Mouse (Mus musculus) heart, embryonic 16.5 days (tissue): ENCODE measurements around the gene Pjvk. TPM values are rescaled to one million over a fixed set of nuclear protein-coding genes. Genes with fewer than 3 reads are reported as not detected.
A peak's percentile ranks its signal among the peaks of the same experiment; 100 is the strongest.

Source experiments
- ATAC-seq: fragments of 200-750 bp; cut with Nextera tagmentation; replicated peaks from 2 replicates; pipeline ENCODE4 v1.8.0; 2017; ENCODE audit warnings: moderate number of reproducible peaks; ENCODE audit not compliant: insufficient read depth, low FRiP score; ENCODE audit errors: extremely low read depth
- H3K27ac ChIP-seq: fragments of 300-500 bp; sonication (generic); 2 replicates; pipeline ENCODE4 v1.5.1; 2014; ENCODE audit warnings: mild to moderate bottlenecking, low read length, control low read depth, moderate library complexity
- H3K27me3 ChIP-seq: fragments of 300-500 bp; sonication (generic); 2 replicates; pipeline ENCODE4 v1.6.1; 2014; ENCODE audit warnings: low read length, mixed read lengths; ENCODE audit not compliant: control insufficient read depth, insufficient read depth
- H3K36me3 ChIP-seq: fragments of 300-500 bp; sonication (generic); 2 replicates; pipeline ENCODE4 v1.6.1; 2014; ENCODE audit not compliant: control insufficient read depth, insufficient read depth
- H3K4me1 ChIP-seq: fragments of 300-500 bp; sonication (generic); 2 replicates; pipeline ENCODE4 v1.6.1; 2014; ENCODE audit warnings: low read length, mixed read lengths; ENCODE audit not compliant: control insufficient read depth, insufficient read depth
- H3K4me2 ChIP-seq: fragments of 300-500 bp; sonication (generic); 2 replicates; pipeline ENCODE4 v1.6.1; 2014; ENCODE audit warnings: low read depth, mild to moderate bottlenecking, control low read depth, low read length
- H3K4me3 ChIP-seq: fragments of 300-500 bp; sonication (generic); 2 replicates; pipeline ENCODE4 v1.5.1; 2014; ENCODE audit warnings: mild to moderate bottlenecking, control low read depth, low read length
- H3K9ac ChIP-seq: fragments of 300-500 bp; sonication (generic); 2 replicates; pipeline ENCODE4 v1.6.1; 2014; ENCODE audit warnings: low read length, control low read depth
- H3K9me3 ChIP-seq: fragments of 300-500 bp; sonication (generic); replicated peaks from 2 replicates; pipeline ENCODE4 v1.6.1; 2016; ENCODE audit warnings: low read length; ENCODE audit not compliant: control insufficient read depth
- WGBS: fragments of 180-500 bp; shearing (Covaris S2); extraction: QIAGEN DNeasy Blood & Tissue Kit; methylation state at CpG from one replicate; pipeline ENCODE4 v1.1.7; 2014; 5-methylcytosine and 5-hydroxymethylcytosine counted together
- polyA plus RNA-seq: library from polyadenylated mRNA; unstranded; fragments of >200 nt; fragmentation: Nextera tagmentation; extraction: Ambion mirVana; gene quantifications from 2 replicates; pipeline ENCODE4 v1.2.1, GENCODE M21; 2015

The Pjvk gene
- polyA plus RNA-seq, 1 experiment from 2014 or later = 0.12 TPM

DNA sequence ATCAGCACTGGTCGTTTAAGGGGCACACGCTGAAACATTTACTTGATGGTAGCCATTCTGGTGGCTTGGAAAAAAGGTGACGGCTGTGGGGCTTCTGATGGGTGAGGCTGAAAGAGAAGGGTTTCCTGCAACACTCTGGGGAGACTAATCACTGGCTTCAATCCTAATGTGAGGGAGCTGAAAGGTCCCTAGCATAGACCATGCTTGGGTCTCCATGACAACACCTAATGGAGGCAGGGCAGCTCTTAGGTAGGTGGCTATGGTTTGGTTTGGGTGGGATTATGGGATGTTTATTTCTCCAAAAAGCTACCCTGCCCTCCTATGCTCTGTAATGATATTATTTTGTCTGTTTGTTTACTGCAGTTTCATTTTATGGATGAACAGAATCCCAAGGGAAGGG is 7.2 kb downstream of the Pjvk start:
- Histone ChIP-seq H3K4me1 (no peaks in the 10 kb centered on the region), H3K4me2 (no peak overlapping the region), H3K27ac (no peak overlapping the region), H3K27me3 (no peaks in the 10 kb centered on the region), H3K9me3 (no peaks in the 10 kb centered on the region), H3K36me3 (no peaks in the 10 kb centered on the region), H3K9ac (no peak overlapping the region), H3K4me3 (no peak overlapping the region)
- WGBS = 70% methylated on average over 3 of the region's 3 CpGs
- ATAC-seq = no peak

- Histone ChIP-seq H3K4me1 (no peaks in the 10 kb centered on the region), H3K27ac (no peak overlapping the region), H3K36me3 (no peaks in the 10 kb centered on the region), H3K27me3 (no peaks in the 10 kb centered on the region), H3K4me2 (no peak overlapping the region), H3K4me3 (no peak overlapping the region), H3K9me3 (no peaks in the 10 kb centered on the region), H3K9ac (no peak overlapping the region)
- ATAC-seq = no peak
- WGBS = 3% methylated on average over 1 of the region's 1 CpGs
Observed at GRCm38 (mm10) chr2:76655982-76656381, 7.7 kb downstream of the Pjvk start.

DNA sequence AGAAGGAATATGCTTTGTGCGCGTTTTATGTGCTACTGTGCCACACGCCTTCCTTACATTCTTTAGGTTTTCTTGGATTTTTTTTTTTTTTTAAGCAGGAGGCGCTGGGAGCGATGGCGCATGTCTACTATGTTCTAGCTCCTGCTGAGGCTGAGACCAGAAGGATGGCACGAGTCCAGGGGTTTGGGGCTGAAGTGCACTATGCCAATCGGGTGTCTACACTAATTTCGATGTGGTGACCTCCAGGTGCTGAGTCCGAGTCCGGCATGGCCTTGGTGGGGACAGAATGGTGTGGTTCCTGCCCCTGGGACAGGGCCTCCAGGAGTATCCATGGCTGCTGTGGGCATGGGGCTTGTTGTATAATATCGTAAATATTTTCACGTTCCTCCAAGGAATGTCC is 10.3 kb downstream of the Pjvk start:
- Histone ChIP-seq H3K9me3 (no peaks in the 10 kb centered on the region), H3K36me3 (peaks cover 9% of the 10 kb centered on the region; the same call in 1 of the 2 replicates), H3K4me3 (no peak overlapping the region), H3K27me3 (no peaks in the 10 kb centered on the region), H3K4me2 (no peak overlapping the region), H3K4me1 (no peaks in the 10 kb centered on the region), H3K9ac (no peak overlapping the region), H3K27ac (no peak overlapping the region)
- WGBS = 76% methylated on average over 13 of the region's 13 CpGs
- ATAC-seq = no peak

DNA sequence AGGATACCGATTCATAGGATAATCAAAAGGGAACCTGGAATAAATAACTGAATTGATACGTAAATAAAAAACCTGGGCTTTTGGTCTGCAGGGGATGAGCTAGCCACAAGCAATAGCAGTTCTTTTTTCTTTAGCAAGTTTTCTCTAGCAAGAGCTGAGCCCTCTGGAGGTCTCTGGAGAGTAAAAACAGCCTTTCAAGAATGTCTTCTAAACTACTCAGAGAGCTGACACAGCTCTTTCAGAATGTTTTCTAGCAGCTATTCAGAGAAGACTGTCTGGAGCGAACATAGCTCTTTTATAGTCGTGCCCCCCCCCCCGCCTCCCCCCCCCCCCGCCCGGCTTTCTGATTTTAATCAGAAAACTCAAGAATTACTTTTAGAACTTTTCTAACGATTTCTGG is 11.1 kb downstream of the Pjvk start:
- H3K4me1 ChIP-seq = no peaks in the 10 kb centered on the region
- no peak overlapping the region for H3K4me3 ChIP-seq
- H3K36me3 ChIP-seq = peaks cover 9% of the 10 kb centered on the region; the same call in 1 of the 2 replicates
- H3K9me3 ChIP-seq = no peaks in the 10 kb centered on the region
- no peak overlapping the region for H3K9ac ChIP-seq
- H3K4me2 ChIP-seq = no peak overlapping the region
- H3K27ac ChIP-seq = no peak overlapping the region
- no peak for ATAC-seq
- H3K27me3 ChIP-seq = no peaks in the 10 kb centered on the region
- WGBS = 54% methylated on average over 6 of the region's 8 CpGs

DNA sequence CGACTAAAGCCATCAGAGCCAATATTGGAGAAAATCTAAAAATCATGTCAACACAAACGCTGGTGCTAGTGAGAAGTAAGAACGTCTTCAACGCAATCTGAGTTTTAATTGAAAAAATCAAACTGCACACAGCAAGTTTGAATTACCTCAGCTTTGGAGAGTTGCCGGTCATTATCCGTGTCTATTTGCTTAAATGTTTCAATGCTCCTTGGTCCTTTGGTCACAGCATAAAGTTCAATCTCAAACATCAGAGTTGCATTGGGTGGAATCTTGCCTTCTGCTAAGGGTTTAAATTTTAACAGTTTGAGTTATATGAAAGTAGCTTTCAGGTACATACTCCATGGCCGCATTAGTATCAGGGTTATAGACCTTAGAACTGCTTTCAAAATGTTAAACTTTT is 17.3 kb downstream of the Pjvk start:
- no peaks in the 10 kb centered on the region for H3K9me3 ChIP-seq
- no peak overlapping the region for H3K4me3 ChIP-seq
- H3K4me1 ChIP-seq = no peaks in the 10 kb centered on the region
- ATAC-seq = no peak
- WGBS = 91% methylated on average over 7 of the region's 7 CpGs
- H3K4me2 ChIP-seq = no peak overlapping the region
- H3K9ac ChIP-seq = no peak overlapping the region
- no peak overlapping the region for H3K27ac ChIP-seq
- no peaks in the 10 kb centered on the region for H3K27me3 ChIP-seq
- H3K36me3 ChIP-seq = peaks cover 20% of the 10 kb centered on the region

GRCm38 (mm10) chr2:76667200-76667599 is 18.9 kb downstream of the Pjvk start:
- Histone ChIP-seq H3K27ac (no peak overlapping the region), H3K4me1 (peaks cover 10% of the 10 kb centered on the region), H3K36me3 (peaks cover 16% of the 10 kb centered on the region), H3K27me3 (no peaks in the 10 kb centered on the region), H3K4me2 (no peak overlapping the region), H3K4me3 (no peak overlapping the region), H3K9ac (no peak overlapping the region), H3K9me3 (no peaks in the 10 kb centered on the region)
- 45% methylated on average over 5 of the region's 5 CpGs for WGBS
- ATAC-seq = no peak

GRCm38 (mm10) chr2:76671641-76672040 is 23.4 kb downstream of the Pjvk start:
- no peaks in the 10 kb centered on the region for H3K9me3 ChIP-seq
- WGBS = 82% methylated on average over 6 of the region's 6 CpGs
- peak overlapping the region; percentile 61 for H3K4me2 ChIP-seq
- no peaks in the 10 kb centered on the region for H3K27me3 ChIP-seq
- peaks cover 24% of the 10 kb centered on the region for H3K4me1 ChIP-seq
- peak overlapping the region; percentile 55 for H3K4me3 ChIP-seq
- H3K27ac ChIP-seq = no peak overlapping the region
- H3K9ac ChIP-seq = peak overlapping the region; percentile 61
- H3K36me3 ChIP-seq = no peaks in the 10 kb centered on the region
- ATAC-seq = no peak

DNA sequence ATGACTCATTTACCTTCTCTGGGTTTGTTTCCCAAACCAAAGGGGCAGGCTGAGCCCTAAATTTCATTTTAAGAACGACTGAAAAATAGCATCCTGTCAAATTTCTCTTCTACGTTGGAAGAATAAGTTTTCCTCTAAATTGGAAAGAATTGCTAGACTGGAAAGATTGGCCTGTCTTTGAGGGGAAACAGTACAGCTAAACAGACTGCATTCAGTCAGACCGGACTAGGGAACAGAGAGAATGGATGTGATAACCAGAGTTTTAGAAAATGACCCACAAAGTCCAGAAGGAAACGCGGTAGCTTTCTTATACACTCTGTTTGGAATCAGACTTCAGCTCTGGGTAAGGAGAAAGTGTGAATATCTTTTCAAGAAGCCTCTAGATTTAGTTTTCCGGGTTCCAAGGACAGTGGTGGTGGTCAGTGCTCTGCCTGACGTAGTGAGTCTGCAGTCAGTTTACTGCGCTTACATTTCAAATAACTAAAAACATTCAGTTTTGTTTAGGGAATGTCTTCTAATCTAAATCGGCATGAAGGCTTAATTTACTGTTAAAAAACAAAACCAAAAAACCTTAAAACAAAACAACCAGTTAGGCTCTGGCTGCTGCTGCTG is 24.0 kb downstream of the Pjvk start:
- peaks cover 26% of the 10 kb centered on the region for H3K4me1 ChIP-seq
- H3K9me3 ChIP-seq = no peaks in the 10 kb centered on the region
- H3K9ac ChIP-seq = peak overlapping the region; percentile 61
- H3K27me3 ChIP-seq = no peaks in the 10 kb centered on the region
- peak overlapping the region; percentile 55 for H3K4me3 ChIP-seq
- no peaks in the 10 kb centered on the region for H3K36me3 ChIP-seq
- H3K4me2 ChIP-seq = peak overlapping the region; percentile 61
- no peak for ATAC-seq
- H3K27ac ChIP-seq = peak overlapping the region; percentile 62
- 20% methylated on average over 9 of the region's 9 CpGs for WGBS

DNA sequence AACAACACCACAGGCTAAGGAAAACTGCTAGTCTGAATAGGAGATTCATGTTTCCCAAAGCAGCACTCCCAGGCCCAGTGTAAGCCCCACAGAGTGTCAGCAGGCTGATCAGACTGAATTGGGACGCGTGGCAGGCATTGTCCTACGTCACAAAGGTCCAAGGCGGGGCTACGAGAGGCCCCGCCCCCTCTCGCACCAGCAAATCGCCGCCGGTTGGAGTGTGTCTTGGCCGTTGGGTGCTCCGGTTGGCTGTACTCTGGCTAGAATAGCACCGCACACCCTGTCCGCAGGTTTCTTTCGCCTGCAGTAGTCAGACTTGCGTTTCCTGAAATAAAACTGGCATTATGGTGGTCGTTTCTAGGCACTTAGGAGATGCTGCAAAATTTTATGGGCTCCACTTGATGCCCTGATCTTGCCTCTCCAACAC is 24.7 kb downstream of the Pjvk start, which contains the start of gene Fkbp7:
Gene Fkbp7 (minus strand): TSS at position 151 of the 427 bp plus-strand sequence.
- ATAC-seq = peak; percentile 89
- peak within 1 kb of the TSS; percentile 55 for H3K4me3 ChIP-seq
- H3K4me2 ChIP-seq = peak within 1 kb of the TSS; percentile 61
- no peaks in the 10 kb centered on the region for H3K27me3 ChIP-seq
- H3K27ac ChIP-seq = peak within 1 kb of the TSS; percentile 66
- peak within 1 kb of the TSS; percentile 61 for H3K9ac ChIP-seq
- under 1% methylated on average over 17 of the region's 17 CpGs for WGBS
- H3K4me1 ChIP-seq = peaks cover 28% of the 10 kb centered on the region
- no peaks in the 10 kb centered on the region for H3K36me3 ChIP-seq
- H3K9me3 ChIP-seq = no peaks in the 10 kb centered on the region
